Mouse (Mus musculus): ENCODE data around the gene Gm21767. TPM values are rescaled to one million over a fixed set of nuclear protein-coding genes. Genes with fewer than 3 reads are reported as not detected.
"Not testable (repeated sequence)": the region's sequence is repeated elsewhere in the genome, so short reads cannot be mapped to it uniquely, and the experiment has no call there.

Gm21767 gene
- not detected in 2 replicates for polyA plus RNA-seq (2012; rRNA removed)

- H3K27me3 ChIP-seq (ENCODE audit: control insufficient read depth, insufficient read depth, low read length); DNase-seq; H3K4me3 ChIP-seq (ENCODE audit: control insufficient read depth, insufficient read depth, low read length); H3K27ac ChIP-seq (ENCODE audit: control insufficient read depth, insufficient read depth, low read length); H3K4me1 ChIP-seq (replicated peaks; ENCODE audit: control insufficient read depth, insufficient read depth, low read length); H3K36me3 ChIP-seq (ENCODE audit: control insufficient read depth, insufficient read depth, low read length): not testable (repeated sequence)
- no CpG with 5 or more reads among the region's 3 CpGs for WGBS
Observed at GRCm38 (mm10) chrY:13941438-13941837, at the start of gene Gm21767. Gene Gm21767, plus strand, starts transcription at chrY:13941738.
